Mouse (Mus musculus) hindbrain, postnatal 0 days (tissue): ENCODE measurements at regions not wholly inside any gene's neighbourhood (a gene's known extent, or its start where the extent isn't known, plus 50 kb on each side); places are given as distances from the start of the nearest gene placed in this dataset.

Experiments
- ATAC-seq: fragments of 200-750 bp; cut with Nextera tagmentation; 2 replicates; pipeline ENCODE4 v1.8.0; 2017; ENCODE audit warnings: mild to moderate bottlenecking, moderate TSS enrichment, moderate library complexity
- DNase-seq: peaks from one replicate; pipeline ENCODE4 v3.0.0-alpha.2; 2015; ENCODE audit warnings: low spot score
- H3K27ac ChIP-seq: fragments of 300-500 bp; sonication (generic); 2 replicates; pipeline ENCODE4 v1.5.1; 2014; ENCODE audit warnings: mild to moderate bottlenecking
- H3K27me3 ChIP-seq: fragments of 300-500 bp; sonication (generic); 2 replicates; pipeline ENCODE4 v1.6.1; 2014; ENCODE audit warnings: low read length, mixed read lengths; ENCODE audit not compliant: insufficient read depth
- H3K36me3 ChIP-seq: fragments of 300-500 bp; sonication (generic); 2 replicates; pipeline ENCODE4 v1.6.1; 2014; ENCODE audit warnings: low read length, mixed read lengths; ENCODE audit not compliant: insufficient read depth
- H3K4me1 ChIP-seq: fragments of 300-500 bp; sonication (generic); 2 replicates; pipeline ENCODE4 v1.6.1; 2014; ENCODE audit warnings: antibody characterized with exemption, low read length, mixed read lengths; ENCODE audit not compliant: insufficient read depth
- H3K4me2 ChIP-seq: fragments of 300-500 bp; sonication (generic); 2 replicates; pipeline ENCODE4 v1.6.1; 2014; ENCODE audit warnings: low read depth, mild to moderate bottlenecking, low read length, moderate library complexity, mixed read lengths
- H3K4me3 ChIP-seq: fragments of 300-500 bp; sonication (generic); 2 replicates; pipeline ENCODE4 v1.5.1; 2014; ENCODE audit warnings: low read length
- H3K9ac ChIP-seq: fragments of 300-500 bp; sonication (generic); replicated peaks from 2 replicates; pipeline ENCODE4 v1.6.1; 2014; ENCODE audit warnings: mild to moderate bottlenecking, low read length, moderate library complexity, mixed read lengths
- H3K9me3 ChIP-seq: fragments of 300-500 bp; sonication (generic); 2 replicates; pipeline ENCODE4 v1.6.1; 2016; ENCODE audit warnings: low read length, mixed read lengths
- CTCF ChIP-seq: IDR thresholded peaks from 2 replicates; pipeline ENCODE4 v1.5.1; 2016; ENCODE audit warnings: antibody characterized with exemption, control low read depth, low read depth
- WGBS: fragments of 180-500 bp; shearing (Covaris S2); extraction: QIAGEN DNeasy Blood & Tissue Kit; methylation state at CpG from one replicate; pipeline ENCODE4 v1.1.7; 2014; 5-methylcytosine and 5-hydroxymethylcytosine counted together

GRCm38 (mm10) chr12:109948434-109948984 is 330.4 kb upstream of the Dio3 start:
- ATAC-seq = peak; percentile 53; the same call in 1 of the 2 replicates
- DNase-seq = no peak
- H3K27ac ChIP-seq = no peak overlapping the region

DNA sequence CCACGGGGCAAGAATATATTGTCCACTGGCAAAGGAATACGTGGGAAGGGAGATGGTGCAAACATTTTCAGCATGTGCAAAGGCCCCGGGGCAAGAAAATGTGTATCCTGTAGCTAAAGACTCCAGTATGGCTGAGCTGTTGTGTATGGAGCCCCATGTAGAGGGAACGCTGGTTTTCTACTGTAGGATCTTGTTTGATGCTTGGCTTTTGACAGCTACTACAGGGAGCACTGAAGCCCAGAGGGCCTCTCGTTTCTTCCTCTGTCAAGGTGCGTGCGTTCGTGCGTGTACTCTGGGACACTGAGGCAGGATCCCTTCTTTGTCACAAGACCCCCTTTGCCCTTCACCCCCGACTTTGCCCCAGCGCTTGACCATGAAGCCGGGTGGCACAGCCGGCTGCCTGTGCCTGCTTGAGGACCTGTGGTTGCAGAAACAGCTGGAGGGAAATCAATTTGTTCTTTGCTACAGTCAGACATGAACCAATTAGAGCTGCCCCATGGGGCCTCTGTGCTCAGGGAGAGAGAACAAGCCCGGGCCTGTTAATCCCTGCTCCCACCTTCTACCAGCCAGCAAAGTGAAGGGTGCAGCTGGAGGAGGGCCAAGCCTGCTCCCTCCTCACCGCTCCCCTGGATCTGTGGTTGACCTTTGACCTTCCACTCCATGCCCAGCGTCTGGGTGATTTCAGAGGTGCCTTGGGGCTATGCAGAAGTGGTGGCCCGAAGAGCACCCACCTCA is 329.5 kb upstream of the Dio3 start:
- no peak for TF ChIP-seq CTCF
- Histone ChIP-seq H3K4me2 (no peak overlapping the region), H3K9me3 (no peaks in the 10 kb centered on the region), H3K36me3 (no peaks in the 10 kb centered on the region), H3K27ac (no peak overlapping the region), H3K4me3 (no peak overlapping the region), H3K4me1 (no peaks in the 10 kb centered on the region), H3K9ac (no peak overlapping the region), H3K27me3 (no peaks in the 10 kb centered on the region)
- 55% methylated on average over 17 of the region's 17 CpGs for WGBS
- ATAC-seq (no peak), DNase-seq (no peak)

More at GRCm38 (mm10) chr12:109948434-109948984, 330.4 kb upstream of the Dio3 start:
- TF ChIP-seq CTCF = no peak
- Histone ChIP-seq H3K36me3 (no peaks in the 10 kb centered on the region), H3K4me1 (no peaks in the 10 kb centered on the region), H3K9me3 (no peaks in the 10 kb centered on the region), H3K4me3 (no peak overlapping the region), H3K9ac (no peak overlapping the region), H3K4me2 (no peak overlapping the region), H3K27me3 (no peaks in the 10 kb centered on the region)
- WGBS = 21% methylated on average over 16 of the region's 16 CpGs

GRCm38 (mm10) chr12:109950632-109951031 is 328.2 kb upstream of the Dio3 start:
- no peak overlapping the region for H3K4me2 ChIP-seq
- H3K36me3 ChIP-seq = no peaks in the 10 kb centered on the region
- 48% methylated on average over 6 of the region's 6 CpGs for WGBS
- no peaks in the 10 kb centered on the region for H3K4me1 ChIP-seq
- no peaks in the 10 kb centered on the region for H3K27me3 ChIP-seq
- H3K9ac ChIP-seq = no peak overlapping the region
- no peaks in the 10 kb centered on the region for H3K9me3 ChIP-seq
- no peak overlapping the region for H3K27ac ChIP-seq
- TF ChIP-seq CTCF = peak; percentile 29; the same call in 1 of the 2 replicates
- H3K4me3 ChIP-seq = no peak overlapping the region
- ATAC-seq (no peak), DNase-seq (no peak)

DNA sequence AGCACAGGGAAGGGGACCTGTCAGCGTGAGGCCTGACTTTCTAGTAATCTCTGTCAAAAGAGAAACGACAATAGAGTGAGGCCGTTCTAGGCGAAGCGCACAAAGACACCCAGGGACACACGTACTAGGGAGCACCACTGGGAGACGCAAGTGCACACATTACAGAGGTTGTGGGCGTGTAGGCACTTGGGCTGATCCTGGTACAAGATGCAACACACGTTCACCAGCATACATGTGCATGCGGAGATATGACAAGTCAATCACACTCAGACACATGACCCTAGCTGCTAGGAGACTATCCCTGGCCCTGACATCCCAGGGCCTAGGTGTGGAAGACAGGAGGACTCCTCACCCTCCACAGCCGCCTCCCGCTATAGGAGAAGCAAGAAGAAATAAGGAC is 327.4 kb upstream of the Dio3 start:
- H3K9me3 ChIP-seq = no peaks in the 10 kb centered on the region
- no peaks in the 10 kb centered on the region for H3K27me3 ChIP-seq
- no peak for ATAC-seq
- DNase-seq = no peak
- H3K4me2 ChIP-seq = no peak overlapping the region
- no peaks in the 10 kb centered on the region for H3K36me3 ChIP-seq
- no peak overlapping the region for H3K4me3 ChIP-seq
- H3K9ac ChIP-seq = no peak overlapping the region
- WGBS = 77% methylated on average over 12 of the region's 12 CpGs
- no peak for TF ChIP-seq CTCF
- no peak overlapping the region for H3K27ac ChIP-seq
- H3K4me1 ChIP-seq = no peaks in the 10 kb centered on the region

DNA sequence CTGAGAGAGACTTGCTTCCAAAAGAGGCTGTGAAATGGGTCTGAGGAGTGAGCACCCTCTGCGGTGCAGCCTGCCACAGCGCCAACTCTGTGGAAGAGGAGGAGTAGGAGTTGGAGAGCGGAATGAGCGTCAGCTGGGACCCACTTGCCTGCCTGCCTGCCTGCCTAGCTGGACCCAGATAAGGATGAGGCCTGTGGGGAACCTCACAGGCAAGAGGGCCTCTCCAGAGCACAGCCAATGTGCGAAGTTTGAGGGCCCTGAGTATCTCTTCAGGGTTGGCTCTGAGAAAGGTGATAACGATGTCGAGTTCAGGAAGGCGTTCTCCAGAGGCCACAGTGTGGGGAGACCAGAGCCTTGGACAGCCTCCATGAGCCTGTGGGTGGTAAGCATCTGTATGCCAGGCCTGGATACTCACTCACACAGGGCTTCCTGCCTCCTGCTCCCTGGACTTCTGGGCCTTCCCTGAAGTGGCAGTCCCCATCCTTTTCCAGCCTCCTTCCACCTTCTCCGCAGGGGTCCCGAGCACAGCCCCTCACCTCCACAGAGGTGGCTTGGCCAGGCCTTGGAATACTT is 326.9 kb upstream of the Dio3 start:
- no peak for ATAC-seq
- Histone ChIP-seq H3K4me2 (no peak overlapping the region), H3K9ac (no peak overlapping the region), H3K36me3 (no peaks in the 10 kb centered on the region), H3K27ac (no peak overlapping the region), H3K4me3 (no peak overlapping the region), H3K9me3 (no peaks in the 10 kb centered on the region), H3K27me3 (no peaks in the 10 kb centered on the region), H3K4me1 (no peaks in the 10 kb centered on the region)
- TF ChIP-seq CTCF = no peak
- 75% methylated on average over 10 of the region's 10 CpGs for WGBS
- no peak for DNase-seq

DNA sequence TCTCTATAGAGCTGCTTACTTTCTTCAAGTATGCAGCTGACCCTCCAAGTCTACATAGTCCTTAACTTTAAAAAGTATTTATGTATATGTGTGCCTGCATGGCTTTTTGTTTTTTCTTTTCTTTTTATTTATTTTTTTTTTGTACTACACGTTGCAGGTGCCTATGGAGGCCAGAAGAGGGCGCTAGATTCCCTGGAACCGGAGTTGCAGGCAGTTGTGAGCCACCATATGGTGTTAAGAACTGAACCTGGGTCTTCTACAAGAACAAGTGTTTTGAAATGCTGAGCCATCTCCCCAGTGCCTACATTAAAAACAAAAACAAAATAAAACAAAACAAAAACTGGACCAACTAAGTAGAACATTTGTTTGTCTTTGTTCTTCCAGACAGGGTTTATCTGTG is 325.9 kb upstream of the Dio3 start:
- ATAC-seq (no peak), DNase-seq (no peak)
- Histone ChIP-seq H3K36me3 (no peaks in the 10 kb centered on the region), H3K27ac (no peak overlapping the region), H3K4me3 (no peak overlapping the region), H3K9ac (no peak overlapping the region), H3K27me3 (no peaks in the 10 kb centered on the region), H3K4me1 (no peaks in the 10 kb centered on the region), H3K4me2 (no peak overlapping the region), H3K9me3 (no peaks in the 10 kb centered on the region)
- WGBS = 71% methylated on average over 3 of the region's 3 CpGs
- peak; percentile 19; the same call in 1 of the 2 replicates for TF ChIP-seq CTCF

DNA sequence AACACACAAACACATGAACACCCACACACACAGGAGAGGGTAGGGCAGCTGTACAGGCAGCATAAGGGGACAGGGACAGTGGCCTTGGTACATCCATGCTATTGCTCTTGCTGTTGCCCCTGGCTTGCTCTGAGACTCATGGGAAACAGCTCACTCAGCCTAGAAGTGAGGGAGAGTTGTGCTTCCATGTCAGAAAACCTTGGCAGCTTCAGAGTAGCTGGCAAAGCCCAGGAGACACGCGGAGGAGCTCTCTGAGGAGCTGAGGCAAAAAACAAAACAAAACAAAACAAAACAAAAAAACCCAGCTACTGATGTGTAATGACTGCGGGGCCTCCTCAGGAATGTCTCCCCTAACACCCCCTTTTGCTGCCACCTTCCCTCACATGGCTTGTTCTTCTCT is 321.6 kb upstream of the Dio3 start:
- no peaks in the 10 kb centered on the region for H3K9me3 ChIP-seq
- no peaks in the 10 kb centered on the region for H3K4me1 ChIP-seq
- WGBS = 52% methylated on average over 3 of the region's 3 CpGs
- H3K27me3 ChIP-seq = no peaks in the 10 kb centered on the region
- no peak overlapping the region for H3K9ac ChIP-seq
- no peak overlapping the region for H3K27ac ChIP-seq
- DNase-seq (no peak), ATAC-seq (no peak)
- no peak overlapping the region for H3K4me3 ChIP-seq
- no peak for TF ChIP-seq CTCF
- no peak overlapping the region for H3K4me2 ChIP-seq
- H3K36me3 ChIP-seq = no peaks in the 10 kb centered on the region
